Mouse (Mus musculus) cortical plate, adult 2 months (tissue): ENCODE measurements around the gene Phc3.

Experiments
- CTCF ChIP-seq: fragments of 200-500 bp; IDR thresholded peaks from 2 replicates; pipeline ENCODE4 v1.5.1; 2011; ENCODE audit warnings: mild to moderate bottlenecking, control low read depth, low read length; ENCODE audit not compliant: insufficient read depth; ENCODE audit errors: extremely low read depth
- POLR2A ChIP-seq: fragments of 200-500 bp; IDR thresholded peaks from 2 replicates; pipeline ENCODE4 v1.6.1; 2011; ENCODE audit warnings: mild to moderate bottlenecking, low read length, control low read depth; ENCODE audit not compliant: insufficient read depth; ENCODE audit errors: extremely low read depth

DNA sequence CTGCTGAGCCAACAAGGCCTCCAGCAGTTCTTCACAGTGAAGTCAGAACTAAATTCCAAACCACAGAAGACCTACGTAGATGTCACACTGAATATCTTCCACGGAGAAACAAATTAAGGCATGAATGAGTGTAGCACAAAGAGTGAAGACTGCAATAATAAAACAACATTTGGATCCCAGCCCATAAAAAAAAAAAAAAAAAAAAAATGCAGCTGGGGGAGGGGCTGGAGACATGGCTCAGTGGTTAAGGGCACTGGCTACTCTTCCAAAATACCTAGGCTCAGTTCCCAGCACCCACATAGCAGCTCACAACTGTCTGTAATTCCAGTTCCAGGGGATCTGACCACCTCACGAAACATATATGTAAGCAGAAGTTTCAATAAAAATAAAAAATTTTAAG is 5.0 kb downstream of the Phc3 start:
- TF ChIP-seq POLR2A (no peak), CTCF (no peak)
